Mouse (Mus musculus): ENCODE data around the gene Cdc20. TPM values are rescaled to one million over a fixed set of nuclear protein-coding genes. Genes with fewer than 3 reads are reported as not detected.

Gene Cdc20
- total RNA-seq (2021): 1 to 10 TPM in 1 of 2 experiments, under 1 TPM in 1; 0.91 to 1.1 TPM
- long read RNA-seq, experiment 1: 0 reads
- long read RNA-seq, experiment 2: 0 reads

DNA sequence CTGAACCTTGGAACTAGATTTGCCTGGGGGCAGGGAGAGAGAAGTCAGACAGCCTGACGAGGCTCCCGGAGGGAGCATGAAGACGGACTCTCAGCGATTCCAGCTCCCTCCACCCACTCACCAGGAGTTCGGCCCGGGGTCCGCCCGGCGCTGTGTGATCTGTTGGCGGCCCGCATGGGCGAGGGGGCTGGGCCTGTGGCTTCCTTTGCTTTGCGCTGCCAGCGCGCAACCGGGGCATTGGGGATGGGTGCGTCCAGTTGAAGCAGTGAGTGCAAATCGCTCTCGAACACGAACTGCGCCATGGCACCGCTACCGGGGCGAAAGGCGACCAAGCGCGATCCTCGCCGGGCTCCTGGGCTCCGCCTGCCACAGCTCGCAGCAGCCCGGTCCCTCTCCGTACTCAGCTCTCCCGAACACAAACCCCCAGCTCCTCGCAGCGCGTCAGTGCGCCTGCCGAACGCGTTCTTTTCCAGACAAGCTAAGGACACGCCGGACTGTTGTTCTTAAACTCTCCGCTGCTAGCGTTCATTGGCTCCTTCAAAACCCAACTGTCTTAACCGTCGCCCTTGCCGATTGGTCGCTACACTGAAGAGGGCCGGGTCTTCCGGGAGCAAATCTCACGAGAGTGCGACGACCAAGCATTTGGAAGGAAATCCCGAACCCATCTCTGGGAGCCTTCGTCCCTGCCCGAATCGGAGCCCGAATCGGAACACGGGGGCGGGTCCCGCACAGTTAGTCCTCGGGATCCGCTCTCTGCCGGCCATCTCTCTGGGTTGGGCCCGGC, at the start of gene Cdc20:
Gene Cdc20, minus strand, starts transcription at position 533 of the 784 bp plus-strand sequence.
- DNase-seq: peak; percentile 87

- DNase-seq: no peak
These were observed 39.8 kb upstream of the Cdc20 start for GRCm38 (mm10) chr4:118476773-118477530.

- DNase-seq: no peak
These were observed 35.5 kb upstream of the Cdc20 start for GRCm38 (mm10) chr4:118472687-118473086.

DNA sequence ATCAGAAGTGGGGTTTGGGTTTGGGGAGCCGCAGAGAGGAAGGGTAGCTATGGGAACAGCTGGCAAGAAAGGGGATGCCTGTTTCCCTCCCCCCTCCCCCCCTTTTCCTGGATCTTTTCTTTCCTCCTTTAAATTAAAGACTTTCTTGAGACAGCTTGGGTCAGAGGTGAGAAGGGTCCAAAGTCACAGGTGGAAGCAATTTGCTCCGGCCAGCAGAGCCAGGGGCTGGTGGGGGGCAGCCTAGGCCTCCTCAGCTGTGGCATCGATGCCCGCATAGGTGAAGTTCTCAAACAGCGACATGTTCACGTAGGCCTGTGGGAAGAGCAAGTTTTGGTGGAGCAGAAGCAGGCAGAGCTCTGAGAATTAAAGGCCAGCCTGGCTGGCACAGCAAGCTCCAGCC, 34.1 kb upstream of the Cdc20 start:
- DNase-seq: no peak

DNA sequence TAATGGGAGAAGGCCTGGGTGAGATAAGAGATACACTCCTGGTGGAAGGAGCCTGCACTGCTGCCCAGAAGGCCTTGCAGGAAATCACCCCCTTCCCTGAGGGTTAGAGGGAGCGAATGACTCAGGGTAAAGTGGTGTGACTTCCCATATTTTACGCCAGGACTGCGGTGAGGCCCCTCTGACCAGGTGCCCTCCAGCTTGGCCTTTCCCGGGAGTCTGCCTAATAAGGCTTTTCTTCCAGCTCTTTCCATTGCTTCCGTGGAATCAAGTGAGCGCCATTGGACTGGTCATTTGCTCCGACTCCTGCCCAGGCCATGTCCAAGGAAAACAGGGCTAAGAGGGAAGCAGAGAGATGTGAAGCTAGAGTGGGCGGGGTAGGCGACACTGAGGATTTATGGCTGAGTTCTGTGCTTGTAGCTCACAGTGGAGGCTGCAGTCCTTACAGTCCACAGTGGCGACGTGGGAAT, 28.6 kb upstream of the Cdc20 start:
- no peak for DNase-seq

- no peak for DNase-seq
These were observed 27.8 kb upstream of the Cdc20 start for GRCm38 (mm10) chr4:118464956-118465355.

DNA sequence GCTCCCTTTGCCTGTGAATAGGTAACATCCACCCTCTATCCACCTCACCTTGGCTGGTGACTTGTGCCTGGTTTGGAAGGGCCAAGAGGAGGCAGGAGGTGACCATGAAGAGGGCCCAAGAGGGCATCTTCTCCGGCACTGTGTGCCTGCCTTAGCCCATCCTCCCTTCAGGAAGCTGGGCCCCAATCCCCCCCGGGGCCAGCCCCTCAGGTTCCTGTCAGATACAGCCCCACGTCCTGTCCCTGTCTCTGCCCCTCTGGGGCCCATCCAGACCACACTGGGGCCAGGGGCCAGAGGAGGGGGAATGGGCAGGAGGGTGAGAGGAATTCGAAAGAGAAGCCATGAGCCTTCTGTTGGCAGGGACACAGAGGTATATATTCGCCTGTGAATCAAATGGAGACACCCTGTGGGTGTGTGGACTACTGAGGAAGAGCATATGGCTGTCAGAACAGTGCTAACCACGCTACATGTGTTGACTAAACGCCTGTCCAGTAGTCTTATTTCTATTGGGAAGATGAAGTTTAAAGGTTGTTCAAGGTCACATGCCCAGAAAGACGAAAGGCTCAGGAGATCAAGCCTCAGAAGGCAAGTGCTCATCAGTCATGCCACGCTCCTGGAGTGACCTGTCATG, 20.3 kb upstream of the Cdc20 start, which contains the start of gene Mpl:
Gene Mpl, minus strand, starts transcription at position 169 of the 631 bp plus-strand sequence.
- no peak for DNase-seq

DNA sequence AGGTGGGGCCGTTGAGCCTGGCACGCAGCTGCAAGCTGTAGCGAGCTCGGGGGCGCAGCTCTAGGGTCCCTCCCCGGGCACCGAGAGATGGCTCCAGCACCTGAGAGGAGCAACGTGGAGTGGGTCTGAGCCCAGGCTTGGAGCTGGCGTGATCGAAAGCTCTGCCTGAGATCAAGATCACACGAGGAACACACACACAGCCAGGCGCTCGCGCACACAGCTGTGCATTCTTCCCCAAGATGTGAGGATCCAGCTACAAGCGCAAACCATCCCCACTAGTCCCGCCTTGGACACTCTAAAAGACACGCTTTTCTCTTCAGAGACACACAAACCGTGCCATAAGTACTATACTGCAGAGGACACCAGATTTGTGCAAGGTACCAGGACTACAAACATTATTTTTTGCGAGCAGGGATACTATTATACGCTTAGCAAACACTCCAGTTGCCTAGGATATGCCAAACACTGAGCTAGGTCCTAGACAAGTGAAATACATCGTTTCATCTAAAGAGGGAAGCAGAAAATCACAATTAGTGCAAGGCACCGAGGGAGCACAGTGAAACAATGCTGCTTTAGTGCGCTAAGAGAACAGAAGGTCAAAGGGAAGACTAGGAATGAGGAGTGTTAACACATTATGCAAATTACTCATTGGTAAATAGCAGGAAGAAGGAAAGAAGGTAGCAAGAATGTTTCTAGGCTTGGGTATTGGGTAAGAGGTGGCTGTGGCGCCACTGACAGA, 9.4 kb upstream of the Cdc20 start:
- DNase-seq: no peak

GRCm38 (mm10) chr4:118445781-118446414, 8.7 kb upstream of the Cdc20 start:
- DNase-seq: peak; percentile 47

GRCm38 (mm10) chr4:118445088-118445487, 7.9 kb upstream of the Cdc20 start:
- DNase-seq: no peak

GRCm38 (mm10) chr4:118437829-118438253, 689 bp upstream of the Cdc20 start:
- no peak for DNase-seq

DNA sequence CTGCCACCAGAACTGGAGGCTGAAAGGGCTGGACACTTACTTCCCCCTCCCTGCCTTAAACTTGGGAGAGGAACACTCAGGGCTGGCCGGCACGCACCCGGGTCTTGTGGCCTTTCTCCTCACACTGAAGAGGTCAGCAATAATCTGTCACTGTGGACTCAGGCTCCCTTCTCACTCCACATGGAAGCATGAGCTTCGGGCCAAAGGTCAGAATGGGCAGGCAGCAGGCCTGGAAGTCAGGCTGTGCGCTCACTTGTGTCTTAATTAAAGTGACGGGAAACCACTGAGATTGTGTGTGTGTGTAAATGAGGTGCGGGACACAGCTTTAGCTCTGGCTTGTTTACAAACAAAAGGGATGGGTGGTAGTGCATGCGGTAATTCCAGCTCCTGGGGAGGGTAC, 4.8 kb downstream of the Cdc20 start:
- DNase-seq: no peak

- DNase-seq: no peak
These were observed 7.8 kb downstream of the Cdc20 start for GRCm38 (mm10) chr4:118429215-118429895.

- DNase-seq: no peak
These were observed 8.5 kb downstream of the Cdc20 start for GRCm38 (mm10) chr4:118428531-118429214.

DNA sequence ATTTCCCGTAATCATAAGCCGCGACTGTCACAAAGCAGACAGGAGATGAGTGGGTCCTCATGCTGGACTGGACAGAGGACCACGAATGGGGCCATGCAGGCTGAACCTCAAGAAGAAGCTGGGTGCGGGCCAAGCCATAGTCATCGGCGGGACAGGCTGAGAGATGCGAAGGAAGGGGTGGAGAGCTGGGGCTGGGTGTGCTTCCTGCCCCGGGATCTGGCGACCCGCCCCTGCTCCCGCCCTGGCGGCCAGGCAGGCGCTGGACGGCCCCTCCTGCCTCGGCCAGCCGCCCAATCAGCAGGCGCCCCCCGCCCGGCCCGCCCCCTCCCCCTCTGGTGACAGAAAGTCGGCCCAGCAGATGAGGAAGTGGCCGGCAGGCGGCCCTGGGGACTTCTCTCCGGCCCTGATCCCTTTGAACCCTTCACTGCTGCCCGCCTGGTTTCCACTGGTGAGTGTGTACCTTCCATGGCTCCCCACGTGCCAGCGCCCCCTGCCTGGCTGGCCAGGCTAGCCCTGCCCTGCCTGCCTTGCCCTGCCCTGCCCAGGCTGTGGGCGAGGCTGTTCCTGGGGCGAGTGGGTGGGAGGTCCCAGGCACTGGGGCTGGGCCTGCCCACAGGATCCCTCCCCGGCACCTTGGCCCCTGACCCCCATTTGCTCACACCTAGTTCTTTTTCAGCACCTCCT, 9.2 kb downstream of the Cdc20 start, which contains the start of gene Elovl1:
Gene Elovl1, plus strand, starts transcription at position 326 of the 684 bp plus-strand sequence.
- peak; percentile 93 for DNase-seq

GRCm38 (mm10) chr4:118427415-118427767, 9.8 kb downstream of the Cdc20 start:
- DNase-seq: no peak

DNA sequence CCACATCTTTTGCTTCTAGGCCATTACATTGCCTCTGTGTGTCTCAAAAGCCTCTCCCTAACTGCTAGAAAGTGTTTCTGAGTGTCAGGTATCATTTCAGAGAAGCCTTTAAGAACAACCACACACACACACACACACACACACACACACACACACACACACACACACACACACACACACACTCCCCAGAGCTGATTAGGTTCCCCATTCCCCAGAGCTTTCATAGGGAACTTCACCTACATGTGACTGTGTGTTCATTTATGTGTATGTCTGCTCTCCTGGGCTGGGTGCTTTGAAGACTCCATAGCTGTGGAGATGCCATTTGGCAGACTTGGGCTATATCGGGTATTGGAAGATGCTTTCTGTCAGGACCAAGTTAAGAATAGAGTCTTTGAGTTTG, 11.8 kb downstream of the Cdc20 start:
- DNase-seq: no peak

- DNase-seq: no peak
These were observed 12.5 kb downstream of the Cdc20 start for GRCm38 (mm10) chr4:118424541-118425160.

- no peak for DNase-seq
These were observed 15.8 kb downstream of the Cdc20 start for GRCm38 (mm10) chr4:118421384-118421783.
